Mouse (Mus musculus): ENCODE measurements around the gene Mrpl52.

Mrpl52 gene

GRCm38 (mm10) chr14:54412000-54412576 lies 14.6 kb upstream of the Mrpl52 start:
- DNase-seq, result no peak

GRCm38 (mm10) chr14:54412629-54413170 lies 14.0 kb upstream of the Mrpl52 start:
- DNase-seq, result peak; percentile 64

GRCm38 (mm10) chr14:54413877-54414700 lies 12.6 kb upstream of the Mrpl52 start:
- DNase-seq, result peak; percentile 68

- DNase-seq, result no peak
Measured at GRCm38 (mm10) chr14:54415241-54416020, 11.3 kb upstream of the Mrpl52 start.

- no peak for DNase-seq
Measured at GRCm38 (mm10) chr14:54416229-54416775, 10.4 kb upstream of the Mrpl52 start.

GRCm38 (mm10) chr14:54416830-54417229 lies 9.9 kb upstream of the Mrpl52 start:
- no peak for DNase-seq

GRCm38 (mm10) chr14:54417623-54418081 lies 9.1 kb upstream of the Mrpl52 start, which contains the start of gene Slc7a7:
Gene Slc7a7 (minus strand): TSS chr14:54417780.
- no peak for DNase-seq

GRCm38 (mm10) chr14:54421014-54421413 lies 5.7 kb upstream of the Mrpl52 start:
- DNase-seq, result no peak

- DNase-seq, result no peak
Measured at GRCm38 (mm10) chr14:54423406-54423805, 3.3 kb upstream of the Mrpl52 start.

GRCm38 (mm10) chr14:54424634-54425033 lies 2.1 kb upstream of the Mrpl52 start:
- no peak for DNase-seq

GRCm38 (mm10) chr14:54425540-54425939 lies 1.2 kb upstream of the Mrpl52 start:
- DNase-seq, result no peak

GRCm38 (mm10) chr14:54426003-54426688 lies 563 bp upstream of the Mrpl52 start:
- no peak for DNase-seq

- DNase-seq, result no peak
Measured at GRCm38 (mm10) chr14:54427696-54428095, 987 bp downstream of the Mrpl52 start.

- no peak for DNase-seq
Measured at GRCm38 (mm10) chr14:54428421-54428820, 1.7 kb downstream of the Mrpl52 start.

GRCm38 (mm10) chr14:54429332-54430093 lies 2.8 kb downstream of the Mrpl52 start:
- no peak for DNase-seq

GRCm38 (mm10) chr14:54430406-54431145 lies 3.9 kb downstream of the Mrpl52 start:
- no peak for DNase-seq

GRCm38 (mm10) chr14:54431334-54432077 lies 4.8 kb downstream of the Mrpl52 start, which contains the start of gene Mmp14:
Gene Mmp14 (plus strand): TSS chr14:54431612.
- peak; percentile 55 for DNase-seq

GRCm38 (mm10) chr14:54432078-54432836 lies 5.5 kb downstream of the Mrpl52 start:
- peak; percentile 45 for DNase-seq

Measured in kidney, adult 18-20 months (tissue).